Mouse (Mus musculus) stomach, postnatal 0 days (tissue): ENCODE results near the gene Tnr. TPM values are rescaled to one million over a fixed set of nuclear protein-coding genes. Genes with fewer than 3 reads are reported as not detected.

ENCODE experiments used
- ATAC-seq: fragments of 200-750 bp; cut with Nextera tagmentation; 2 replicates; pipeline ENCODE4 v1.8.0; 2017; ENCODE audit not compliant: low FRiP score, low TSS enrichment
- DNase-seq: peaks from one replicate; pipeline ENCODE4 v3.0.0-alpha.2; 2016; ENCODE audit warnings: low spot score
- H3K27ac ChIP-seq: fragments of 300-500 bp; sonication (generic); replicated peaks from 2 replicates; pipeline ENCODE4 v1.5.1; 2014; ENCODE audit warnings: mild to moderate bottlenecking, control low read depth
- H3K27me3 ChIP-seq: fragments of 300-500 bp; sonication (generic); 2 replicates; pipeline ENCODE4 v1.6.1; 2014; ENCODE audit warnings: low read length; ENCODE audit not compliant: control insufficient read depth, insufficient read depth
- H3K36me3 ChIP-seq: fragments of 300-500 bp; sonication (generic); 2 replicates; pipeline ENCODE4 v1.6.1; 2014; ENCODE audit warnings: low read length, mixed read lengths; ENCODE audit not compliant: control insufficient read depth, insufficient read depth
- H3K4me1 ChIP-seq: fragments of 300-500 bp; sonication (generic); replicated peaks from 2 replicates; pipeline ENCODE4 v1.6.1; 2014; ENCODE audit warnings: antibody characterized with exemption; ENCODE audit not compliant: control insufficient read depth, insufficient read depth
- H3K4me2 ChIP-seq: fragments of 300-500 bp; sonication (generic); replicated peaks from 2 replicates; pipeline ENCODE4 v1.6.1; 2014; ENCODE audit warnings: low read depth, mild to moderate bottlenecking, control low read depth, moderate library complexity
- H3K4me3 ChIP-seq: fragments of 300-500 bp; sonication (generic); 2 replicates; pipeline ENCODE4 v1.5.1; 2014; ENCODE audit warnings: low read depth, low read length, control low read depth
- H3K9ac ChIP-seq: fragments of 300-500 bp; sonication (generic); 2 replicates; pipeline ENCODE4 v1.6.1; 2014; ENCODE audit warnings: mild to moderate bottlenecking, low read length, control low read depth, mixed read lengths
- H3K9me3 ChIP-seq: fragments of 300-500 bp; sonication (generic); 2 replicates; pipeline ENCODE4 v1.6.1; 2016; ENCODE audit warnings: low read length; ENCODE audit not compliant: control insufficient read depth
- CTCF ChIP-seq: IDR thresholded peaks from 2 replicates; pipeline ENCODE4 v1.5.1; 2016; ENCODE audit warnings: antibody characterized with exemption, low read depth, mild to moderate bottlenecking, moderate library complexity
- EP300 ChIP-seq: optimal IDR thresholded peaks from 2 replicates; pipeline ENCODE3; 2016; ENCODE audit warnings: antibody characterized with exemption
- WGBS: fragments of 180-500 bp; shearing (Covaris S2); extraction: QIAGEN DNeasy Blood & Tissue Kit; methylation state at CpG from one replicate; pipeline ENCODE4 v1.1.7; 2014; 5-methylcytosine and 5-hydroxymethylcytosine counted together
- polyA plus RNA-seq: library from polyadenylated mRNA; unstranded; fragments of >200 nt; fragmentation: Nextera tagmentation; extraction: Ambion mirVana; gene quantifications from 2 replicates; pipeline ENCODE4 v1.2.1, GENCODE M21; 2015

The Tnr gene
- polyA plus RNA-seq, 1 experiment from 2014 or later = 0.10 TPM

DNA sequence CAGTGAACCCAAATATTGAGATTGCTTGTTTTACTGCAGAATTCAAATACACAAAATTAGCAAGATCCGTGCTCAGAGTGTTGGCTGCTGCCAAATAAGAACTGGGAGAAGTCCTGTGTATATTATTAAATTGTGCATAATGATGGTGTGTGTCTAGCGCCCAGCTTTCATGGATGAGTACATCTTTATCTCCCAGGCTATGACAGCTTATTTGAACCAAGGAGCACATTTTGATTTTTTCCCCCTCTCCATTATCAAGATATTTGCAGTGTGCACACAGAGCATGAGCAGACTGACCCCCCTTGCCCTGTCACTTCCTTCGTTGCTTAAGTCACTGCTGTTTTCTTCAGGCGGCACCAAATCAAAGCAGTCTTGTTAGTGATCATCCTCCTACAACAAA is 278.2 kb downstream of the Tnr start:
- no peak for TF ChIP-seq CTCF
- no peak for TF ChIP-seq EP300
- H3K4me1 ChIP-seq = no peaks in the 10 kb centered on the region
- no peaks in the 10 kb centered on the region for H3K27me3 ChIP-seq
- DNase-seq = no peak
- H3K27ac ChIP-seq = no peak overlapping the region
- no peaks in the 10 kb centered on the region for H3K9me3 ChIP-seq
- no peak overlapping the region for H3K4me2 ChIP-seq
- H3K9ac ChIP-seq = no peak overlapping the region
- ATAC-seq = no peak
- H3K36me3 ChIP-seq = no peaks in the 10 kb centered on the region
- WGBS = 59% methylated on average over 4 of the region's 4 CpGs
- no peak overlapping the region for H3K4me3 ChIP-seq

DNA sequence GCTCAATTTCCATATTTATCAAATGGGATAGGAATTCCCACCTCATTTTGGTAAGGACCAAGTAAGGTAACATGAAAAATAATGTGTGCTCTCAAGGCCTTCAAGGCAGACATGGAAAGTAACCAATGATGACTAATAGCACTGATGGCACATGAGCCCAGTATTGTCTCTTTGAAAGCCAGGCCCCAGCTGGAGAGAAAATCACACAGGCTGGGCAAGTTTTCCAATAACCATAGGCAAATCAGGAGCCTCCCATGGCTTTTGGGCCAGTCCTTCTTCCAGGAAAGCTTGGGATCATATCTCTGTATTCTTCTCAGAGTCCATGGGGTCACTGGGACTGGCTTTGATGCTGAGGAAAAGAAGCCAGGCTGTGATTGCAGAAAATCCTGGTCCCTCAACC is 280.1 kb downstream of the Tnr start:
- TF ChIP-seq EP300 = no peak
- TF ChIP-seq CTCF = no peak
- Histone ChIP-seq H3K9ac (no peak overlapping the region), H3K4me3 (no peak overlapping the region), H3K36me3 (no peaks in the 10 kb centered on the region), H3K4me1 (no peaks in the 10 kb centered on the region), H3K27me3 (no peaks in the 10 kb centered on the region), H3K9me3 (no peaks in the 10 kb centered on the region), H3K4me2 (no peak overlapping the region), H3K27ac (no peak overlapping the region)
- DNase-seq (no peak), ATAC-seq (no peak)

DNA sequence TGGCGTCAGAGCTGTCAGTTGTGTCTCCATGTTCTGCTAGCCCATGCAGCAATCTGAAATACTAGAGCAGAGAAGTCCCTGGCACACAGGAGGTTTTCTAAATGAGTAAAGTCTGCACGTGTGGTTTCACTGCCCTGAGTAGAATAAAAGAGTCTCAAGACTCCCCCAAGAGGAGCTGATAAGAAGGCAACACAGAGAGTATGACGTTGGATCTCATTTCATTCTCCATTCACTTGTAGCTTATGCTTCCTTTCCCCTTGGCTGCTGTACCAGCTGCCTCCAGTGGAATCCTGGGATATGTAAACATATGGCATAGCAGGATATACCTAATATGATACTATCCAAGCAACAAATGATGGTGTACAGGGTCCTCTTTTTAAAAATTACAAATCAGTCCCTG is 285.9 kb downstream of the Tnr start:
- Histone ChIP-seq H3K27ac (no peak overlapping the region), H3K27me3 (no peaks in the 10 kb centered on the region), H3K4me1 (no peaks in the 10 kb centered on the region), H3K9ac (no peak overlapping the region), H3K4me3 (no peak overlapping the region), H3K9me3 (no peaks in the 10 kb centered on the region), H3K4me2 (no peak overlapping the region), H3K36me3 (no peaks in the 10 kb centered on the region)
- DNase-seq = no peak
- TF ChIP-seq EP300 (no peak), CTCF (0 out of 2 replicates have a peak, but pooled peaks have one; percentile 8)
- ATAC-seq = no peak
- 35% methylated on average over 3 of the region's 3 CpGs for WGBS

DNA sequence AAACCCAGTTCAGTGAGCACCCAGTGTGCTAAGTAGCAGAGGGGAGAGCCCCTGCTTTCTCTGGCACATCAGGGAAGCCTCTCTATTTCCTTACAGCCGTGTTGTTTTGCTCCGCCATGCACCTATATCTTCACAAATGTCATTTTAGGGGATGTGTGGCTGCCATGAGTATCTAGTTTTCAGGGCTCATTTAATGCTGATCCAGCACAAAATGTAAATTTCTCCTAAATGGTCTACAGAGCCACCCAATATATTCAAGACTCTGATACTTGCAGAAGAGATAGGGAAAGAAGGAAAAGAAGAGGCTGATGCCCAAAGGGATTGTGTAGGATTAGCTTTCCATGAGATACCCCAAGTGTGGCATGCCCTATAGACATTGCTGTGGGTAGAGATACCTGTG is 288.2 kb downstream of the Tnr start:
- TF ChIP-seq EP300 (no peak), CTCF (no peak)
- DNase-seq = no peak
- Histone ChIP-seq H3K36me3 (no peaks in the 10 kb centered on the region), H3K9me3 (no peaks in the 10 kb centered on the region), H3K27me3 (no peaks in the 10 kb centered on the region), H3K4me1 (no peaks in the 10 kb centered on the region), H3K4me2 (no peak overlapping the region), H3K27ac (no peak overlapping the region), H3K9ac (no peak overlapping the region), H3K4me3 (no peak overlapping the region)
- ATAC-seq = no peak
- WGBS = 88% methylated on average over 2 of the region's 2 CpGs

DNA sequence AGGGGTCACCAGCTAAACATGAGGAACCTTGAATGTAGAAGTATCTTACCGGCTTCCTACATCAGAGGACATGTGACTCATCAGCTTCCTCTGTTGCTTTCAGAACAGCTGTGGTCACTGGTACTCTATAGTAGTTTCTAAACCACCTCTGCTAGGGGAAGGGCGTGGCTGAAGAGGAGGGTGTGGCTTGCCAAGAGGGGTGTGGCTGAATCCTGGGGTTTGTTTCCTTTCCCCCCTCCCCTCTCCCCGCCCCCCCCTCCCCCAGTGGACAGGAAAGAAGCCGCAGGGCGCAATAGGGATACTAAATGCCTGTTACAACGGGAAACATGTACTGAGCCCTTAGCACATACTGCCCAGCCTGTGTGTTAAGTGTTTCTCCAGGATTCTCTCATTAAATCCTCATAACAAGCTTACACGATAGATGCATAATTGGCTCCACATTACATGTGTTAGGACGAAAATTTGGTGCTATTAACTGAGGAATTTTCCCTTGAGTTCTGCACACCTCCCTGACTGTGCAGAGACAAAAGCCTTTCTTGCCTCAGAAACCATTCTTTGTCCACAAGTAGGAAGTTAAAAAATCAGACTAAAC is 289.3 kb downstream of the Tnr start:
- Histone ChIP-seq H3K27ac (no peak overlapping the region), H3K9ac (no peak overlapping the region), H3K27me3 (no peaks in the 10 kb centered on the region), H3K4me2 (no peak overlapping the region), H3K4me3 (no peak overlapping the region), H3K9me3 (no peaks in the 10 kb centered on the region), H3K4me1 (no peaks in the 10 kb centered on the region), H3K36me3 (no peaks in the 10 kb centered on the region)
- DNase-seq (peak; percentile 26), ATAC-seq (peak; percentile 73; the same call in 1 of the 2 replicates)
- TF ChIP-seq EP300 (no peak), CTCF (no peak)
- 8% methylated on average over 7 of the region's 8 CpGs for WGBS

DNA sequence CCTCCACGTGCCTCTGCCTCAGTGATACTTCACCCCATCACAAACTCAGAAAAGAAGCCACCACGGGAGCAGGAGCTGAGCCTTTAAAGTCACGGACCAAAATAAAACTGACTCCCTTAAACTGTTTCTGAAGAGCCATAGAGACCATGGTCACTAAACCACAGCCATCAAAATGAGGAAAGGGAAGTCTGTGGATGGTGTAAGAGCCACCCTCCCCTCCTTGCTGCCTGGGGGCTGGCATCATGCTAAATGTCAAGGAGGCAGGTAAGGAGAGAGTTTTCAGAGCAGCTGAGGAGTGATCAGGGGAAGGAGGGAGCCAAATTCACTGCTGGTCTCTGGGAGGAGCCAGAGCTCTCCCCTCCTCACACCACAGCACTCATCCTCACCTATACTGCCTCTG is 290.8 kb downstream of the Tnr start:
- no peak for TF ChIP-seq EP300
- H3K4me2 ChIP-seq = no peak overlapping the region
- no peak overlapping the region for H3K9ac ChIP-seq
- H3K9me3 ChIP-seq = no peaks in the 10 kb centered on the region
- WGBS = 41% methylated on average over 3 of the region's 3 CpGs
- H3K36me3 ChIP-seq = no peaks in the 10 kb centered on the region
- DNase-seq (no peak), ATAC-seq (no peak)
- H3K4me1 ChIP-seq = no peaks in the 10 kb centered on the region
- H3K4me3 ChIP-seq = no peak overlapping the region
- H3K27ac ChIP-seq = no peak overlapping the region
- no peaks in the 10 kb centered on the region for H3K27me3 ChIP-seq
